Mouse (Mus musculus): ENCODE data around the gene Rabif. TPM values are rescaled to one million over a fixed set of nuclear protein-coding genes. Genes with fewer than 3 reads are reported as not detected.

Rabif gene
- polyA plus RNA-seq, 1 experiment from 2014 or later = 43.7 TPM

GRCm38 (mm10) chr1:134495216-134495539, 730 bp downstream of the Rabif start:
- 23% methylated on average over 5 of the region's 5 CpGs for WGBS
- ATAC-seq (replicated peaks; ENCODE audit: insufficient number of reproducible peaks, low FRiP score, low TSS enrichment, low read depth) (no peak), DNase-seq (ENCODE audit: low spot score) (no peak)
- peak overlapping the region; percentile 59 for H3K4me3 ChIP-seq (ENCODE audit: low read depth, low read length)
- H3K9ac ChIP-seq (replicated peaks; ENCODE audit: low read length) = peak overlapping the region; percentile 43
- no peaks in the 10 kb centered on the region for H3K9me3 ChIP-seq (replicated peaks; ENCODE audit: control insufficient read depth, low read length)
- H3K4me2 ChIP-seq (ENCODE audit: low read depth, low read length) = peak overlapping the region; percentile 66
- H3K4me1 ChIP-seq (ENCODE audit: control insufficient read depth, insufficient read depth, low read length) = no peaks in the 10 kb centered on the region
- no peak overlapping the region for H3K27ac ChIP-seq (replicated peaks; ENCODE audit: low read depth, low read length)
- H3K36me3 ChIP-seq (replicated peaks; ENCODE audit: control insufficient read depth, insufficient read depth, low read depth, low read length) = no peaks in the 10 kb centered on the region
- H3K27me3 ChIP-seq (ENCODE audit: control insufficient read depth, insufficient read depth, low read length) = no peaks in the 10 kb centered on the region

- Histone ChIP-seq H3K9ac (replicated peaks; ENCODE audit: low read length) (no peak overlapping the region; the same call in 1 of the 2 replicates), H3K4me3 (ENCODE audit: low read depth, low read length) (no peak overlapping the region), H3K4me2 (ENCODE audit: low read depth, low read length) (no peak overlapping the region; the same call in 1 of the 2 replicates), H3K27me3 (ENCODE audit: control insufficient read depth, insufficient read depth, low read length) (no peaks in the 10 kb centered on the region), H3K9me3 (replicated peaks; ENCODE audit: control insufficient read depth, low read length) (no peaks in the 10 kb centered on the region), H3K36me3 (replicated peaks; ENCODE audit: control insufficient read depth, insufficient read depth, low read depth, low read length) (no peaks in the 10 kb centered on the region), H3K27ac (replicated peaks; ENCODE audit: low read depth, low read length) (no peak overlapping the region), H3K4me1 (ENCODE audit: control insufficient read depth, insufficient read depth, low read length) (no peaks in the 10 kb centered on the region)
- DNase-seq (ENCODE audit: low spot score) (no peak), ATAC-seq (replicated peaks; ENCODE audit: insufficient number of reproducible peaks, low FRiP score, low TSS enrichment, low read depth) (no peak)
- WGBS = 78% methylated on average over 10 of the region's 10 CpGs
Measured at GRCm38 (mm10) chr1:134495991-134496390, 1.5 kb downstream of the Rabif start.

GRCm38 (mm10) chr1:134500916-134501315, 6.5 kb downstream of the Rabif start:
- no peak for ATAC-seq (replicated peaks; ENCODE audit: insufficient number of reproducible peaks, low FRiP score, low TSS enrichment, low read depth)
- 89% methylated on average over 1 of the region's 1 CpGs for WGBS
- Histone ChIP-seq H3K36me3 (replicated peaks; ENCODE audit: control insufficient read depth, insufficient read depth, low read depth, low read length) (no peaks in the 10 kb centered on the region), H3K27me3 (ENCODE audit: control insufficient read depth, insufficient read depth, low read length) (no peaks in the 10 kb centered on the region), H3K9ac (replicated peaks; ENCODE audit: low read length) (no peak overlapping the region), H3K4me2 (ENCODE audit: low read depth, low read length) (no peak overlapping the region), H3K9me3 (replicated peaks; ENCODE audit: control insufficient read depth, low read length) (no peaks in the 10 kb centered on the region), H3K4me1 (ENCODE audit: control insufficient read depth, insufficient read depth, low read length) (no peaks in the 10 kb centered on the region), H3K27ac (replicated peaks; ENCODE audit: low read depth, low read length) (no peak overlapping the region), H3K4me3 (ENCODE audit: low read depth, low read length) (no peak overlapping the region)
- DNase-seq (ENCODE audit: low spot score) = no peak

GRCm38 (mm10) chr1:134506201-134506600, 11.8 kb downstream of the Rabif start:
- Histone ChIP-seq H3K27me3 (ENCODE audit: control insufficient read depth, insufficient read depth, low read length) (no peaks in the 10 kb centered on the region), H3K9me3 (replicated peaks; ENCODE audit: control insufficient read depth, low read length) (no peaks in the 10 kb centered on the region), H3K36me3 (replicated peaks; ENCODE audit: control insufficient read depth, insufficient read depth, low read depth, low read length) (peaks cover 3% of the 10 kb centered on the region), H3K4me1 (ENCODE audit: control insufficient read depth, insufficient read depth, low read length) (no peaks in the 10 kb centered on the region), H3K4me2 (ENCODE audit: low read depth, low read length) (no peak overlapping the region), H3K4me3 (ENCODE audit: low read depth, low read length) (no peak overlapping the region), H3K9ac (replicated peaks; ENCODE audit: low read length) (no peak overlapping the region), H3K27ac (replicated peaks; ENCODE audit: low read depth, low read length) (no peak overlapping the region)
- WGBS = 95% methylated on average over 8 of the region's 8 CpGs
- ATAC-seq (replicated peaks; ENCODE audit: insufficient number of reproducible peaks, low FRiP score, low TSS enrichment, low read depth) (no peak), DNase-seq (ENCODE audit: low spot score) (no peak)

- H3K4me2 ChIP-seq (ENCODE audit: low read depth, low read length) = no peak overlapping the region
Measured at GRCm38 (mm10) chr1:134510018-134510417, 15.6 kb downstream of the Rabif start.

GRCm38 (mm10) chr1:134512183-134512582, 17.7 kb downstream of the Rabif start:
- H3K36me3 ChIP-seq (replicated peaks; ENCODE audit: control insufficient read depth, insufficient read depth, low read depth, low read length) = no peaks in the 10 kb centered on the region; the same call in 1 of the 2 replicates
- no peaks in the 10 kb centered on the region for H3K9me3 ChIP-seq (replicated peaks; ENCODE audit: control insufficient read depth, low read length)
- H3K9ac ChIP-seq (replicated peaks; ENCODE audit: low read length) = no peak overlapping the region
- WGBS = 60% methylated on average over 4 of the region's 4 CpGs
- no peak overlapping the region for H3K27ac ChIP-seq (replicated peaks; ENCODE audit: low read depth, low read length)
- ATAC-seq (replicated peaks; ENCODE audit: insufficient number of reproducible peaks, low FRiP score, low TSS enrichment, low read depth) (no peak), DNase-seq (ENCODE audit: low spot score) (peak; percentile 8)
- H3K27me3 ChIP-seq (ENCODE audit: control insufficient read depth, insufficient read depth, low read length) = peaks cover 5% of the 10 kb centered on the region
- H3K4me3 ChIP-seq (ENCODE audit: low read depth, low read length) = no peak overlapping the region
- H3K4me1 ChIP-seq (ENCODE audit: control insufficient read depth, insufficient read depth, low read length) = peaks cover 4% of the 10 kb centered on the region
- H3K4me2 ChIP-seq (ENCODE audit: low read depth, low read length) = no peak overlapping the region

More at GRCm38 (mm10) chr1:134510018-134510417, 15.6 kb downstream of the Rabif start:
- Histone ChIP-seq H3K4me3 (ENCODE audit: low read depth, low read length) (no peak overlapping the region), H3K4me1 (ENCODE audit: control insufficient read depth, insufficient read depth, low read length) (peaks cover 4% of the 10 kb centered on the region), H3K27ac (replicated peaks; ENCODE audit: low read depth, low read length) (no peak overlapping the region), H3K9ac (replicated peaks; ENCODE audit: low read length) (no peak overlapping the region), H3K9me3 (replicated peaks; ENCODE audit: control insufficient read depth, low read length) (no peaks in the 10 kb centered on the region), H3K36me3 (replicated peaks; ENCODE audit: control insufficient read depth, insufficient read depth, low read depth, low read length) (peaks cover 3% of the 10 kb centered on the region), H3K27me3 (ENCODE audit: control insufficient read depth, insufficient read depth, low read length) (peaks cover 5% of the 10 kb centered on the region)
- no peak for ATAC-seq (replicated peaks; ENCODE audit: insufficient number of reproducible peaks, low FRiP score, low TSS enrichment, low read depth)
- 44% methylated on average over 7 of the region's 7 CpGs for WGBS
- no peak for DNase-seq (ENCODE audit: low spot score)

GRCm38 (mm10) chr1:134512584-134512983, 18.1 kb downstream of the Rabif start:
- peak overlapping the region; percentile 42; the same call in 1 of the 2 replicates for H3K4me3 ChIP-seq (ENCODE audit: low read depth, low read length)
- no peak overlapping the region for H3K27ac ChIP-seq (replicated peaks; ENCODE audit: low read depth, low read length)
- ATAC-seq (replicated peaks; ENCODE audit: insufficient number of reproducible peaks, low FRiP score, low TSS enrichment, low read depth) (no peak), DNase-seq (ENCODE audit: low spot score) (no peak)
- WGBS = 39% methylated on average over 6 of the region's 6 CpGs
- no peak overlapping the region for H3K4me2 ChIP-seq (ENCODE audit: low read depth, low read length)
- H3K36me3 ChIP-seq (replicated peaks; ENCODE audit: control insufficient read depth, insufficient read depth, low read depth, low read length) = no peaks in the 10 kb centered on the region; the same call in 1 of the 2 replicates
- H3K9me3 ChIP-seq (replicated peaks; ENCODE audit: control insufficient read depth, low read length) = no peaks in the 10 kb centered on the region
- peaks cover 4% of the 10 kb centered on the region for H3K4me1 ChIP-seq (ENCODE audit: control insufficient read depth, insufficient read depth, low read length)
- H3K9ac ChIP-seq (replicated peaks; ENCODE audit: low read length) = no peak overlapping the region
- peaks cover 5% of the 10 kb centered on the region for H3K27me3 ChIP-seq (ENCODE audit: control insufficient read depth, insufficient read depth, low read length)

GRCm38 (mm10) chr1:134513312-134513860, 18.9 kb downstream of the Rabif start:
- WGBS = 2% methylated on average over 38 of the region's 38 CpGs
- ATAC-seq (replicated peaks; ENCODE audit: insufficient number of reproducible peaks, low FRiP score, low TSS enrichment, low read depth) = peak; percentile 57; the same call in 1 of the 2 replicates
- H3K4me1 ChIP-seq (ENCODE audit: control insufficient read depth, insufficient read depth, low read length) = peaks cover 4% of the 10 kb centered on the region
- peak overlapping the region; percentile 42 for H3K4me3 ChIP-seq (ENCODE audit: low read depth, low read length)
- H3K36me3 ChIP-seq (replicated peaks; ENCODE audit: control insufficient read depth, insufficient read depth, low read depth, low read length) = no peaks in the 10 kb centered on the region
- H3K4me2 ChIP-seq (ENCODE audit: low read depth, low read length) = peak overlapping the region; percentile 83
- H3K9ac ChIP-seq (replicated peaks; ENCODE audit: low read length) = peak overlapping the region; percentile 54
- no peaks in the 10 kb centered on the region for H3K9me3 ChIP-seq (replicated peaks; ENCODE audit: control insufficient read depth, low read length)
- H3K27ac ChIP-seq (replicated peaks; ENCODE audit: low read depth, low read length) = no peak overlapping the region
- peaks cover 5% of the 10 kb centered on the region for H3K27me3 ChIP-seq (ENCODE audit: control insufficient read depth, insufficient read depth, low read length)
- DNase-seq (ENCODE audit: low spot score) = peak; percentile 54
